Mouse (Mus musculus) embryonic fibroblast, embryonic 13.5 days (primary cell): ENCODE data around the gene Nelfe.

ENCODE experiments used
- CTCF ChIP-seq: IDR thresholded peaks from 2 replicates; pipeline ENCODE4 v1.5.1; 2011; ENCODE audit warnings: mild to moderate bottlenecking, control low read depth, low read length, moderate library complexity, borderline replicate concordance; ENCODE audit not compliant: insufficient read depth
- POLR2A ChIP-seq: IDR thresholded peaks from 2 replicates; pipeline ENCODE4 v1.6.1; 2011; ENCODE audit warnings: low read depth, mild to moderate bottlenecking, control low read depth, low read length, moderate library complexity

DNA sequence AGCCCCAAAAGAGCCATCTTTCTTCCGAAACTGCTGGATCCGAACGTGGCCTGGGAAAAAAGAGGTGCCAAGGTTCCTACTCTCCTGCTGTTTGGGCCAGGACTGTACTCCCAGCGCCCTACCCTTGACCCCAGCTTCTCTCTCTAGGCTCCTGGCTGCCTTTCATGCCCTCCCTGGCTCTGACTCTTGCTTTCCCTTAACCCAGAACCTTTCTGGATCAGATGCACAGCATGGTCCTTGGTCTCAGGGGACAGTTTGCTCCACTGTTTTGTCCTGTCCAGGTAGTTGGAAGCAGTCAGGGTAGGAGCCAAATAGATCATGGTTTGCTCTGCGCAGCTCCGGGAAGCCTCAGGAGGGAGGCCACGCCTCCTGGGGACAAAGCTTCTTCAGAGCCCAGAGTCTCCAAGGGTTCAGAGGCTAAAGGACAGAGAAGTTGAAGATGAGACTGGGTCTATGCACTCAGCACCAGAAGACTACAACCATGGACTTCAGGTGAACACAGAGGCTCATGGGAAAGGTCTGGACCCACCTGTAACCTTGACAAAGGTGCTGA lies 35.3 kb upstream of the Nelfe start:
- TF ChIP-seq CTCF (no peak), POLR2A (no peak)
